Mouse (Mus musculus) frontal cortex, postnatal 10 days (tissue): ENCODE measurements at regions not wholly inside any gene's neighbourhood (a gene's known extent, or its start where the extent isn't known, plus 50 kb on each side); places are given as distances from the start of the nearest gene placed in this dataset.

ENCODE experiments used
- DNase-seq, 2 experiments: peaks; one replicate each; pipeline ENCODE4 v3.0.0; 2022; ENCODE audit warnings: low spot score in 2 of 2, mixed read lengths in 1 of 2

GRCm38 (mm10) chr7:123907946-123908840 lies 74.5 kb upstream of the Hs3st4 start:
- DNase-seq: no peak

DNA sequence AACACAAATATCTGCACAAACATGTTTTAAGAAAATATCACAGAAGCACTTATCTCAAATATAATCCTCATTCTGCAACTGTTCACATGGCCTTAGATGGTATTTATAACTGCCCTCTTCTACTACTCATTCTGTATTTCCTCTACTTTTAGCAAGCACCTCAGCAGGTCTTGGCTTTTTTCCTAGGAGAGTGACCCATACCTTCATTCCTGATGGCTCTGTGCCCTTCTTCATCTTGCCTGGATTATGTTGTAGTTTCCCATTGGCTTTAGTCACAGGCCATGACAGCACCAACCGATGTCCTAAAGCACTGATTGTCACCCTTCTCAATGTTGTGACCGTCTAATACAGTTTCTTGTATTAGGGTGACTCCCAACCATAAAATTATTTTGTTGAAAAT lies 61.2 kb upstream of the Hs3st4 start:
- no peak for DNase-seq

GRCm38 (mm10) chr7:123932486-123932885 lies 50.2 kb upstream of the Hs3st4 start:
- DNase-seq: no peak
